Comparison of ENCODE assay signal across 8 mouse cellular contexts in genomic region chrX:41910471-41910870, GRCm38 (mm10). TPM values are rescaled to one million over a fixed set of nuclear protein-coding genes. Genes with fewer than 3 reads are reported as not detected.
DNase-seq lines count a peak whose midpoint lies in the region; ATAC-seq and TF ChIP-seq lines count a peak whose summit lies in the region.

No protein-coding gene starts in this region.

- H3K9ac ChIP-seq in lung, postnatal 0 days (replicated peaks; ENCODE audit: low read depth): no peak overlapping the region

- H3K4me1 ChIP-seq in lung, postnatal 0 days (ENCODE audit: insufficient read depth, low read depth, low read length): no peaks in the 10 kb centered on the region
- 0 out of 2 replicates have a peak, but pooled peaks cover 3% of the 10 kb centered on the region for H3K4me1 ChIP-seq in embryonic facial prominence, embryonic 10.5 days
- no peaks in the 10 kb centered on the region for H3K4me1 ChIP-seq in limb, embryonic 10.5 days

- TF ChIP-seq EP300 in lung, postnatal 0 days (IDR thresholded peaks at IDR 0.05): no peak

- no peak for TF ChIP-seq CTCF in lung, postnatal 0 days (IDR thresholded peaks at IDR 0.05)

- no peaks in the 10 kb centered on the region for H3K27me3 ChIP-seq in lung, postnatal 0 days (replicated peaks; ENCODE audit: insufficient read depth, low read length)
- H3K27me3 ChIP-seq in embryonic facial prominence, embryonic 10.5 days (replicated peaks; ENCODE audit: low read depth, poor library complexity, severe bottlenecking): no peaks in the 10 kb centered on the region
- H3K27me3 ChIP-seq in limb, embryonic 10.5 days (ENCODE audit: low read depth, poor library complexity, severe bottlenecking): peaks cover 12% of the 10 kb centered on the region

- DNase-seq in lung, postnatal 0 days (ENCODE audit: low spot score): no peak
- no peak for DNase-seq in lung, postnatal 4 days
- DNase-seq in embryonic facial prominence, embryonic 10.5 days (ENCODE audit: low spot score): no peak
- no peak for DNase-seq in limb, embryonic 10.5 days (ENCODE audit: low spot score)
- peak; percentile 13 for DNase-seq in retina, embryonic 14.5 days (ENCODE audit: low spot score)
- DNase-seq in adipocyte (ENCODE audit: low spot score): no peak
- DNase-seq in kidney, postnatal 10 days: no peak
- no peak for DNase-seq in thymus, postnatal 10 days (ENCODE audit: low spot score in 2 of 2)

- 6% methylated on average over 9 of the region's 9 CpGs for WGBS in lung, postnatal 0 days
- 13% methylated on average over 9 of the region's 9 CpGs for WGBS in embryonic facial prominence, embryonic 10.5 days
- 5% methylated on average over 9 of the region's 9 CpGs for WGBS in limb, embryonic 10.5 days

- no peaks in the 10 kb centered on the region for H3K36me3 ChIP-seq in lung, postnatal 0 days (ENCODE audit: insufficient read depth, low read length)
- no peaks in the 10 kb centered on the region for H3K36me3 ChIP-seq in embryonic facial prominence, embryonic 10.5 days (replicated peaks)
- no peaks in the 10 kb centered on the region for H3K36me3 ChIP-seq in limb, embryonic 10.5 days

- no peak overlapping the region for H3K27ac ChIP-seq in lung, postnatal 0 days (ENCODE audit: low read length)
- no peak overlapping the region for H3K27ac ChIP-seq in embryonic facial prominence, embryonic 10.5 days (replicated peaks)
- peak overlapping the region; percentile 92; the same call in 1 of the 2 replicates for H3K27ac ChIP-seq in limb, embryonic 10.5 days

- H3K9me3 ChIP-seq in lung, postnatal 0 days (ENCODE audit: low read length): no peaks in the 10 kb centered on the region
- peaks cover 2% of the 10 kb centered on the region; the same call in 1 of the 2 replicates for H3K9me3 ChIP-seq in embryonic facial prominence, embryonic 10.5 days
- H3K9me3 ChIP-seq in limb, embryonic 10.5 days (replicated peaks): no peaks in the 10 kb centered on the region

- peak overlapping the region; percentile 59 for H3K4me2 ChIP-seq in lung, postnatal 0 days (replicated peaks; ENCODE audit: low read depth, low read length)

- H3K4me3 ChIP-seq in lung, postnatal 0 days (ENCODE audit: low read depth, low read length): peak overlapping the region; percentile 61
- H3K4me3 ChIP-seq in embryonic facial prominence, embryonic 10.5 days: peak overlapping the region; percentile 75
- H3K4me3 ChIP-seq in limb, embryonic 10.5 days: peak overlapping the region; percentile 71

- no peak for ATAC-seq in lung, postnatal 0 days

RNA-seq across cellular contexts. Expression of gene Thoc2, which starts 10.0 kb away (rescaled TPM):
- polyA plus RNA-seq in lung, postnatal 0 days (2015; fragmentation: Nextera tagmentation; extraction: Ambion mirVana): 58.0 and 69.8 TPM in 2 replicates
- 77.7 and 79.3 TPM in 2 replicates for polyA plus RNA-seq in embryonic facial prominence, embryonic 10.5 days (2016; fragmentation: Nextera tagmentation; extraction: Ambion mirVana)
- polyA plus RNA-seq in limb, embryonic 10.5 days (2016; fragmentation: Nextera tagmentation; extraction: Ambion mirVana): 59.7 and 74.5 TPM in 2 replicates
